Mouse (Mus musculus): ENCODE measurements around the gene Taf12. TPM values are rescaled to one million over a fixed set of nuclear protein-coding genes. Genes with fewer than 3 reads are reported as not detected.

Gene Taf12
- total and polyA plus RNA-seq, 2 experiments, result 5.1 to 5.7 TPM

GRCm38 (mm10) chr4:132311209-132311608 is 37.0 kb downstream of the Taf12 start:
- WGBS, result 88% methylated on average over 1 of the region's 1 CpGs
- Histone ChIP-seq H3K4me1 (ENCODE audit: control insufficient read depth, insufficient read depth, low read length) (peaks cover 5% of the 10 kb centered on the region; the same call in 1 of the 2 replicates), H3K27me3 (ENCODE audit: control insufficient read depth, insufficient read depth, low read length) (no peaks in the 10 kb centered on the region), H3K36me3 (ENCODE audit: control insufficient read depth, insufficient read depth, low read length) (peaks cover 28% of the 10 kb centered on the region), H3K27ac (replicated peaks; ENCODE audit: insufficient read depth, low read depth, low read length) (no peak overlapping the region), H3K9ac (ENCODE audit: low read depth, low read length) (no peak overlapping the region), H3K4me3 (ENCODE audit: insufficient read depth, low read depth, low read length) (no peak overlapping the region), H3K79me2 (ENCODE audit: control insufficient read depth, insufficient read depth, low read length) (peaks cover 3% of the 10 kb centered on the region; the same call in 1 of the 2 replicates)
- no peak for DNase-seq (ENCODE audit: extremely low read depth, low read depth, low spot score)
- TF ChIP-seq POLR2A (IDR thresholded peaks at IDR 0.05; ENCODE audit: extremely low read depth, insufficient read depth, low read length), result no peak
- TF ChIP-seq CTCF (IDR thresholded peaks at IDR 0.05; ENCODE audit: low read depth, low read length), result no peak

- 80% methylated on average over 3 of the region's 3 CpGs for WGBS
- H3K27ac ChIP-seq (replicated peaks; ENCODE audit: insufficient read depth, low read depth, low read length), result no peak overlapping the region
- no peak for TF ChIP-seq POLR2A (IDR thresholded peaks at IDR 0.05; ENCODE audit: extremely low read depth, insufficient read depth, low read length)
- no peak for TF ChIP-seq CTCF (IDR thresholded peaks at IDR 0.05; ENCODE audit: low read depth, low read length)
- peaks cover 5% of the 10 kb centered on the region; the same call in 1 of the 2 replicates for H3K4me1 ChIP-seq (ENCODE audit: control insufficient read depth, insufficient read depth, low read length)
- H3K36me3 ChIP-seq (ENCODE audit: control insufficient read depth, insufficient read depth, low read length), result peaks cover 28% of the 10 kb centered on the region
- no peaks in the 10 kb centered on the region for H3K27me3 ChIP-seq (ENCODE audit: control insufficient read depth, insufficient read depth, low read length)
- no peak overlapping the region for H3K4me3 ChIP-seq (ENCODE audit: insufficient read depth, low read depth, low read length)
- H3K9ac ChIP-seq (ENCODE audit: low read depth, low read length), result no peak overlapping the region
- peaks cover 3% of the 10 kb centered on the region; the same call in 1 of the 2 replicates for H3K79me2 ChIP-seq (ENCODE audit: control insufficient read depth, insufficient read depth, low read length)
- no peak for DNase-seq (ENCODE audit: extremely low read depth, low read depth, low spot score)
Observed at GRCm38 (mm10) chr4:132311801-132312200, 37.6 kb downstream of the Taf12 start.

GRCm38 (mm10) chr4:132312627-132313026 is 38.5 kb downstream of the Taf12 start:
- H3K9ac ChIP-seq (ENCODE audit: low read depth, low read length), result no peak overlapping the region
- WGBS, result 91% methylated on average over 5 of the region's 5 CpGs
- peaks cover 5% of the 10 kb centered on the region; the same call in 1 of the 2 replicates for H3K4me1 ChIP-seq (ENCODE audit: control insufficient read depth, insufficient read depth, low read length)
- no peak for DNase-seq (ENCODE audit: extremely low read depth, low read depth, low spot score)
- H3K27me3 ChIP-seq (ENCODE audit: control insufficient read depth, insufficient read depth, low read length), result no peaks in the 10 kb centered on the region
- TF ChIP-seq POLR2A (IDR thresholded peaks at IDR 0.05; ENCODE audit: extremely low read depth, insufficient read depth, low read length) (no peak), CTCF (IDR thresholded peaks at IDR 0.05; ENCODE audit: low read depth, low read length) (no peak)
- H3K4me3 ChIP-seq (ENCODE audit: insufficient read depth, low read depth, low read length), result no peak overlapping the region
- H3K27ac ChIP-seq (replicated peaks; ENCODE audit: insufficient read depth, low read depth, low read length), result no peak overlapping the region
- H3K79me2 ChIP-seq (ENCODE audit: control insufficient read depth, insufficient read depth, low read length), result peaks cover 3% of the 10 kb centered on the region; the same call in 1 of the 2 replicates
- H3K36me3 ChIP-seq (ENCODE audit: control insufficient read depth, insufficient read depth, low read length), result peaks cover 31% of the 10 kb centered on the region

- H3K27me3 ChIP-seq (ENCODE audit: control insufficient read depth, insufficient read depth, low read length), result no peaks in the 10 kb centered on the region
- TF ChIP-seq POLR2A (IDR thresholded peaks at IDR 0.05; ENCODE audit: extremely low read depth, insufficient read depth, low read length), result no peak
- TF ChIP-seq CTCF (IDR thresholded peaks at IDR 0.05; ENCODE audit: low read depth, low read length), result no peak
- H3K4me3 ChIP-seq (ENCODE audit: insufficient read depth, low read depth, low read length), result no peak overlapping the region
- WGBS, result 89% methylated on average over 8 of the region's 8 CpGs
- no peaks in the 10 kb centered on the region for H3K4me1 ChIP-seq (ENCODE audit: control insufficient read depth, insufficient read depth, low read length)
- no peak overlapping the region for H3K27ac ChIP-seq (replicated peaks; ENCODE audit: insufficient read depth, low read depth, low read length)
- no peak for DNase-seq (ENCODE audit: extremely low read depth, low read depth, low spot score)
- no peaks in the 10 kb centered on the region for H3K79me2 ChIP-seq (ENCODE audit: control insufficient read depth, insufficient read depth, low read length)
- H3K36me3 ChIP-seq (ENCODE audit: control insufficient read depth, insufficient read depth, low read length), result peaks cover 32% of the 10 kb centered on the region
- no peak overlapping the region for H3K9ac ChIP-seq (ENCODE audit: low read depth, low read length)
Observed at GRCm38 (mm10) chr4:132315711-132316110, 41.5 kb downstream of the Taf12 start.

- Histone ChIP-seq H3K9ac (ENCODE audit: low read depth, low read length) (no peak overlapping the region), H3K27me3 (ENCODE audit: control insufficient read depth, insufficient read depth, low read length) (no peaks in the 10 kb centered on the region), H3K36me3 (ENCODE audit: control insufficient read depth, insufficient read depth, low read length) (peaks cover 7% of the 10 kb centered on the region; the same call in 1 of the 2 replicates), H3K27ac (replicated peaks; ENCODE audit: insufficient read depth, low read depth, low read length) (no peak overlapping the region), H3K79me2 (ENCODE audit: control insufficient read depth, insufficient read depth, low read length) (0 out of 2 replicates have a peak, but pooled peaks cover 6% of the 10 kb centered on the region), H3K4me1 (ENCODE audit: control insufficient read depth, insufficient read depth, low read length) (peaks cover 8% of the 10 kb centered on the region), H3K4me3 (ENCODE audit: insufficient read depth, low read depth, low read length) (no peak overlapping the region)
- WGBS, result 83% methylated on average over 5 of the region's 5 CpGs
- TF ChIP-seq CTCF (IDR thresholded peaks at IDR 0.05; ENCODE audit: low read depth, low read length) (no peak), POLR2A (IDR thresholded peaks at IDR 0.05; ENCODE audit: extremely low read depth, insufficient read depth, low read length) (no peak)
- DNase-seq (ENCODE audit: extremely low read depth, low read depth, low spot score), result no peak
Observed at GRCm38 (mm10) chr4:132326481-132326880, 52.3 kb downstream of the Taf12 start.

GRCm38 (mm10) chr4:132328391-132328982 is 54.3 kb downstream of the Taf12 start:
- Histone ChIP-seq H3K79me2 (ENCODE audit: control insufficient read depth, insufficient read depth, low read length) (0 out of 2 replicates have a peak, but pooled peaks cover 6% of the 10 kb centered on the region), H3K4me1 (ENCODE audit: control insufficient read depth, insufficient read depth, low read length) (peaks cover 8% of the 10 kb centered on the region), H3K36me3 (ENCODE audit: control insufficient read depth, insufficient read depth, low read length) (peaks cover 5% of the 10 kb centered on the region; the same call in 1 of the 2 replicates), H3K4me3 (ENCODE audit: insufficient read depth, low read depth, low read length) (peak overlapping the region; percentile 81; the same call in 1 of the 2 replicates), H3K27me3 (ENCODE audit: control insufficient read depth, insufficient read depth, low read length) (no peaks in the 10 kb centered on the region), H3K27ac (replicated peaks; ENCODE audit: insufficient read depth, low read depth, low read length) (no peak overlapping the region), H3K9ac (ENCODE audit: low read depth, low read length) (peak overlapping the region; percentile 91; the same call in 1 of the 2 replicates)
- 69% methylated on average over 14 of the region's 14 CpGs for WGBS
- no peak for DNase-seq (ENCODE audit: extremely low read depth, low read depth, low spot score)
- TF ChIP-seq CTCF (IDR thresholded peaks at IDR 0.05; ENCODE audit: low read depth, low read length) (no peak), POLR2A (IDR thresholded peaks at IDR 0.05; ENCODE audit: extremely low read depth, insufficient read depth, low read length) (no peak)
